Mouse (Mus musculus) stomach, embryonic 14.5 days (tissue): ENCODE results near the gene Mast1. TPM values are rescaled to one million over a fixed set of nuclear protein-coding genes. Genes with fewer than 3 reads are reported as not detected.
A peak's percentile ranks its signal among the peaks of the same experiment; 100 is the strongest.

Experiments used
- ATAC-seq: fragments of 200-750 bp; cut with Nextera tagmentation; 2 replicates; pipeline ENCODE4 v1.8.0; 2017; ENCODE audit warnings: low read depth, moderate TSS enrichment; ENCODE audit not compliant: insufficient number of reproducible peaks, insufficient read depth, low FRiP score
- H3K27ac ChIP-seq: fragments of 300-500 bp; sonication (generic); 2 replicates; pipeline ENCODE4 v1.5.1; 2014; ENCODE audit warnings: mild to moderate bottlenecking, low read length, moderate library complexity, mixed read lengths
- H3K27me3 ChIP-seq: fragments of 300-500 bp; sonication (generic); 2 replicates; pipeline ENCODE4 v1.6.1; 2014; ENCODE audit warnings: low read length, control low read depth, mixed read lengths; ENCODE audit not compliant: control insufficient read depth, insufficient read depth
- H3K36me3 ChIP-seq: fragments of 300-500 bp; sonication (generic); 2 replicates; pipeline ENCODE4 v1.6.1; 2014; ENCODE audit warnings: mild to moderate bottlenecking, control low read depth, low read length, moderate library complexity, mixed read lengths; ENCODE audit not compliant: control insufficient read depth, insufficient read depth
- H3K4me1 ChIP-seq: fragments of 300-500 bp; sonication (generic); 2 replicates; pipeline ENCODE4 v1.6.1; 2014; ENCODE audit warnings: low read length, control low read depth, mixed read lengths; ENCODE audit not compliant: control insufficient read depth, insufficient read depth
- H3K4me2 ChIP-seq: fragments of 300-500 bp; sonication (generic); replicated peaks from 2 replicates; pipeline ENCODE4 v1.6.1; 2014; ENCODE audit warnings: low read depth, low read length, control low read depth
- H3K4me3 ChIP-seq: fragments of 300-500 bp; sonication (generic); 2 replicates; pipeline ENCODE4 v1.5.1; 2014; ENCODE audit warnings: low read depth, low read length, control low read depth
- H3K9ac ChIP-seq: fragments of 300-500 bp; sonication (generic); replicated peaks from 2 replicates; pipeline ENCODE4 v1.6.1; 2014; ENCODE audit warnings: low read depth, mild to moderate bottlenecking, control low read depth, low read length, moderate library complexity, mixed read lengths
- H3K9me3 ChIP-seq: fragments of 300-500 bp; sonication (generic); 2 replicates; pipeline ENCODE4 v1.6.1; 2016; ENCODE audit warnings: low read depth, low read length, control low read depth; ENCODE audit not compliant: control insufficient read depth
- WGBS: fragments of 180-500 bp; shearing (Covaris S2); extraction: QIAGEN DNeasy Blood & Tissue Kit; methylation state at CpG from one replicate; pipeline ENCODE4 v1.1.7; 2014; 5-methylcytosine and 5-hydroxymethylcytosine counted together
- polyA plus RNA-seq: library from polyadenylated mRNA; unstranded; fragments of >200 nt; fragmentation: Nextera tagmentation; extraction: Ambion mirVana; gene quantifications from 2 replicates; pipeline ENCODE4 v1.2.1, GENCODE M21; 2014

Mast1 gene
- polyA plus RNA-seq, 1 experiment from 2014 or later = 2.2 TPM

DNA sequence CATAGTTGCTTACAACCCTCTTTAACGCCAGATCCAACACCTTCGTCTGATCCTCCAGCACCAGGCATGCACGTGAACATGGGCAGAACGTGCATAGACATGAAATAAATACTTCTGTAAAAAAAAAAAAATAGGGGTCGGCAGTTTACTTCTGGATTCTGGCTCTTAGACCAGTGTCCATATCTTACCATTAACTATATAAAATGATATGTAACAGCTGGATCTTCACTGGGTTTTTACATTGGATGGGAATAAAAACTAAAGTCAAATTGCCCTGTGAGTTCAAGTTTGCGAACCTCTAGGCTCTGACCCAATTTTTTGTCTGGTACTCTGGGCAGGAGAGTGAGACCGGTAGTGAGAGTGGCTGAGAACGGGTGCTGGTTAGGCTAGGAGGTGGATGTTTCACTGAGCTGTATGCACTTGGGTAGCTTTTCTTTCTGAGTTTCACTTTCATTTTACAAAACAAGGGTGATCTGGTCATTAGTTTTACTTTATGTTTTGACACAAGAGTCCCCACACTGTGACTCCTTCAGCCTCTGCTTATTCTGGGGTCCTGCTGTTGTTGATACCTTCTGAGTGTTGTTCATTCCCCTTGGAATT is 37.5 kb upstream of the Mast1 start:
- no peak for ATAC-seq

DNA sequence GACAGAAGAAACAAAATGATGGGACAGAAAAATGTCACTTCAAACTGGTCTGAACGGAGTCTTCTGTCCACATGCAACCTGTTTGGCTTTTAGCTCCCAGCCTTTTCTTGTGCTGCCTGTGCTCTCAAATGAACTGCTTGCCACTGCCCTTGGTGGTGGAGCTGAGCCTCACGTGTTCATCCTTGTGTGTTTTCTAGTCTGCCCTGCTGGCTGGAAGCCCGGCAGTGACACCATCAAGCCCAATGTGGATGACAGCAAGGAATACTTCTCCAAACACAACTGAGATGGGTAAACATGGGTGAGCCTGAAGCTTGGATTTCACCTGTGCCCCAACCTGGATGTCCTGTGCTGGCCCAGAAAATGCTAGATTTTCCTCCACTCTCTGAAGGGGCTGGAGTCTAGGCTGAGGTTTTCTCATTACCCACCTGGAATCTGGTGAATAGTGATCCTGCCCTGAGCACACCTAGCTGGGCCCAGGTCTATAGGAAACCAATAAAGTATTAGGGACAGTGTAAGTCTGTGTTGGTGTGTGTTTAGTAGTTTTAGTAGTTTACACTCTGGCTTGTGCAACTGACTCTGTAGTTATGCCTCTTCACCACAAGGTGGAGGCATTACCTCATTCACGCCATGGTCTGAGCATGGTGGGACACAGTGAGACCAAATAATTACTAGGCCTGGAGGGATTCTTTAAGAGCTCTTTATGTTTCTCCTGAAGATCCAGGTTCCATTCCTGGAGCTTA is 36.8 kb upstream of the Mast1 start:
- H3K27ac ChIP-seq = no peak overlapping the region
- WGBS = 60% methylated on average over 4 of the region's 4 CpGs

More for the DNA sequence above, 37.5 kb upstream of the Mast1 start:
- no peak overlapping the region for H3K4me3 ChIP-seq
- no peak overlapping the region for H3K4me2 ChIP-seq
- H3K36me3 ChIP-seq = peaks cover 30% of the 10 kb centered on the region
- whole genome bisulfite sequencing = 74% methylated on average over 8 of the region's 8 CpGs
- H3K9me3 ChIP-seq = no peaks in the 10 kb centered on the region
- H3K4me1 ChIP-seq = peaks cover 37% of the 10 kb centered on the region
- no peak overlapping the region for H3K9ac ChIP-seq
- H3K27ac ChIP-seq = no peak overlapping the region
- no peaks in the 10 kb centered on the region for H3K27me3 ChIP-seq

DNA sequence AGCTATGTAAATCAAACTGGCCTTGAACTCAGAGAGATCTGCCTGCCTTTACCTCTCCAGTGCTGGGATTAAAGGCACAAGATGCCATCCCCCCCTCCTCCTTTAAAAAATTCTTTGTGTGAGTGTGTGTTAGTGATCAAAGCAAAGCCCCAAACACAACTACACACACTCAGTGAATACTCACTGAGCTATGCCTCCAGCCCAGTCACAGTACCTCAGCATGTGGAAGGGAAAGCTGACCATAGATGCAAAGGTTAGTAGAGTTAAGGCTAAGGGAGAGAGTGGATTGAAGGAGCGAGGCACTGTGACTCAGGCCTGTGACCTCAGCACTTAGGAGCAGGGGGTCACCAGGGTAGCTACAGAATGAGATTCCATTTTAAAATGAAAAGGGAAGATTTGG is 35.9 kb upstream of the Mast1 start:
- no peak for ATAC-seq
- H3K9me3 ChIP-seq = no peaks in the 10 kb centered on the region
- peaks cover 31% of the 10 kb centered on the region for H3K4me1 ChIP-seq
- H3K4me3 ChIP-seq = no peak overlapping the region
- WGBS = 75% methylated on average over 1 of the region's 1 CpGs
- H3K27ac ChIP-seq = no peak overlapping the region
- no peaks in the 10 kb centered on the region for H3K27me3 ChIP-seq
- no peak overlapping the region for H3K9ac ChIP-seq
- no peak overlapping the region for H3K4me2 ChIP-seq
- peaks cover 30% of the 10 kb centered on the region for H3K36me3 ChIP-seq

More for the DNA sequence above, 36.8 kb upstream of the Mast1 start:
- no peak overlapping the region for H3K4me2 ChIP-seq
- H3K9ac ChIP-seq = no peak overlapping the region
- no peak overlapping the region for H3K4me3 ChIP-seq
- H3K9me3 ChIP-seq = no peaks in the 10 kb centered on the region
- ATAC-seq = no peak
- H3K27me3 ChIP-seq = no peaks in the 10 kb centered on the region
- peaks cover 30% of the 10 kb centered on the region for H3K36me3 ChIP-seq
- H3K4me1 ChIP-seq = peaks cover 30% of the 10 kb centered on the region

DNA sequence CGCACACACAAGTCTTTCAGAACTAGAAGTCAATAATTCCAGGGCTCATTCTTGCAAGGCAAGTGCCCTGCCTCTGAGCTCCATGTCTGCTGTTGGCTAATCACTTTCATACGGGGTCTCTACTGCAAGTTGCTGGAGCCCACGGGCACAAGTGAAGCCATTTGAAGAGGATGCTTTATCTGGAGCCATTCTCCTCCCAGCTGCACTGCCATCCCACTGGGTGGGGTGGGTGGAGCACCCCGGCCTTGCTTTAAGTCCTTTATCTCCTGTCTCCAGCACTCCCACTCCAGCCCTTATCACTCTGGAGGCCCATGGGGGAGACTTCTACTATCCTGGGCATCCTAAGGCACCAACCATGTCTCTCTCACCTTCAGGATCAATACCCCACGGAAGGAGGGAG is 33.8 kb upstream of the Mast1 start:
- H3K27ac ChIP-seq = no peak overlapping the region

DNA sequence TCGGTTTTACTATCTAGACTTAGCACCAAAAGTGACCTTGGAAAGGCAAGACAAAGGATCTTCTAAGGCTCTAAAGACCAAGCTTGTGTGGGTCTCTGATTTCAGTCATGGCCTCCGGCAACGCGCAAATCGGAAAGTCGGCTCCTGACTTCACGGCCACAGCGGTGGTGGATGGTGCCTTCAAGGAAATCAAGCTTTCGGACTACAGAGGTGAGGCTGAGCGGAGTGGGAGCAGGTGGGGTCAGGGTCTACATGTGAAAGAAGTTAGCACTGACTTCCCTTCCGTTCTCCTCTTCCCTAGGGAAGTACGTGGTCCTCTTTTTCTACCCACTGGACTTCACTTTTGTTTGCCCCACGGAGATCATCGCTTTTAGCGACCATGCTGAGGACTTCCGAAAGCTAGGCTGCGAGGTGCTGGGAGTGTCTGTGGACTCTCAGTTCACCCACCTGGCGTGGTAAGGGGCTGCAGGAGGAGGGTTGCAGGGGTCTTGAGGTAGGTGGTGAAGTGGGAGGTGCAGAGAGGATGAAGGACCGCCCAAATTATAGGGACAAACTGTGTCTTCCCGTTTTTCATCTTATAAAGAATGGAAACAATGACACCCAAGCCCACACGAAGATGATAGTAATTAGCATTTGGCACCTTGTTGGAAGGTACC is 33.1 kb upstream of the Mast1 start:
- Histone ChIP-seq H3K9me3 (no peaks in the 10 kb centered on the region), H3K9ac (peak overlapping the region; percentile 67), H3K27ac (peak overlapping the region; percentile 83), H3K4me1 (peaks cover 21% of the 10 kb centered on the region), H3K36me3 (peaks cover 30% of the 10 kb centered on the region), H3K4me3 (peak overlapping the region; percentile 51), H3K4me2 (peak overlapping the region; percentile 83), H3K27me3 (no peaks in the 10 kb centered on the region)
- WGBS = 6% methylated on average over 21 of the region's 21 CpGs
- no peak for ATAC-seq

More for the DNA sequence above, 33.8 kb upstream of the Mast1 start:
- no peak; the same call in 1 of the 2 replicates for ATAC-seq
- Histone ChIP-seq H3K27me3 (no peaks in the 10 kb centered on the region), H3K9ac (peak overlapping the region; percentile 67; the same call in 1 of the 2 replicates), H3K4me1 (peaks cover 25% of the 10 kb centered on the region), H3K4me3 (peak overlapping the region; percentile 51), H3K4me2 (peak overlapping the region; percentile 83), H3K36me3 (peaks cover 30% of the 10 kb centered on the region), H3K9me3 (no peaks in the 10 kb centered on the region)
- WGBS = 60% methylated on average over 5 of the region's 5 CpGs

DNA sequence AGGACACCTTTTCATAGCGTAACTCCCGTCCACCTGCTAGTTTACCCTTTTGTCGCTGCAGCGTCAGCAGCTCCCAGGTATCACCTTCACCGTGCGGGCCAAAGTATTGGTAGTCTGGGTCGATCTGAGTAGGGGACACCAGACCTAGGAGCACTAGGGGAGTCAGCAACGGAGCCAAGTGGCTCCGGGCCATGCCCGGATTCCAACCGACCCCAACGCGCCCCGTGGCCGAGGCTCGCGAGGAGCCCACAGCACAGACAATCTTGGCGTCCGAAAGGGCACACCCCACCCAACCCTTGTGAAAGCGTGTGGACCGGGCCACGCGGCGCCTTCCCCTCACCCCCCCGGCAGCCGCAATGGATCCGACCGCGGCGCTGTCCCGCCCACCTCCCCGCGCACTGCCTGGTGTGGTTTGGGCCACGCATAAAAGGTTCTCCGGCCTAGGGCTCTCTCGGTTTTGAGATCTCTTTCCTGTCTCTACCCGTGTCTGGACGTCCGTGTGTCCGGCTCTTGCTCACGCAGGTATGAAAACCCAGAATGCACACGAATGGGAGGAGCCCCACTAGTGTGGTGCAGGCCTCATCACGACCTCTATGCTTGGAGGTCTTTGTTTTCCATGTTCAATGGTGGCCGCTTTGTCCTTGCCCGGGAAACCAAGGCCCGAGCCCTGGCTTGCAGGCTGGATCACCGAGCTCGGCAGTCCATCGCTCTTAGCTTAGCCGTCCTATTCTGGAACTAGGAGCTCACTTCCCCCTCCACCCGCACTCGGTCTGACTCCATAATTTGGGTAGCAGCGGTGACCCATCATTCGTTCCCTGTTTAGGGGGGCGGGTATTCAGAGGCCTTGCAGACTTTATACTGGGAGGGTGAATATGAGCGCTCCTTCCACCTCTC is 32.3 kb upstream of the Mast1 start, which contains the start of the genes Gm49661, Prdx2 and Rnaseh2a:
Gene Gm49661 (minus strand): TSS at position 193 of the 894 bp plus-strand sequence.
Gene Prdx2 (plus strand): TSS at position 347 of the 894 bp plus-strand sequence.
Gene Rnaseh2a (minus strand): TSS at position 527 of the 894 bp plus-strand sequence.
- peak; percentile 78 for ATAC-seq
- H3K9ac ChIP-seq = peak within 1 kb of the TSS; percentile 67
- under 1% methylated on average over 56 of the region's 56 CpGs for WGBS
- peak within 1 kb of the TSS; percentile 51 for H3K4me3 ChIP-seq
- H3K27me3 ChIP-seq = no peaks in the 10 kb centered on the region
- peaks cover 25% of the 10 kb centered on the region for H3K4me1 ChIP-seq
- H3K27ac ChIP-seq = peak within 1 kb of the TSS; percentile 83
- no peaks in the 10 kb centered on the region for H3K9me3 ChIP-seq
- peaks cover 30% of the 10 kb centered on the region for H3K36me3 ChIP-seq
- H3K4me2 ChIP-seq = peak within 1 kb of the TSS; percentile 83

DNA sequence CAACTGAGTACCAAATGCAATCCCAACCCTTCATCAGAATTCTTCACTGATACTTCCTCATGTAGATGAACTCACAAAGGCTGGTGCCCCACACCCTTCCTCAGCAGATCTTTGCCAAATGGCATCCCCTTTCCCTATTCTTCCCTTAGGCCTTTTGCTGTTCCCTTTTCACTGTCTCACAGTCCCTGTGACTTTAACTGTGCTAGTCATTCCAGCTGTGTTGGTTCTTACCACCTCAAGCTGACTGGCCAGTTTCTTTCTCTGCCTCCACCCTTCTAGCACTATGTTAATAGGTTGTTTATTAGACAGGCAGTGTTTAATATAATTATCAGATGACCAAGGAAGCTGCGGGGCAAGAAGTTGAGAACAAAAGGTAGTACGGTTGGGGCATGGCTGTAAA is 31.5 kb upstream of the Mast1 start:
- H3K9ac ChIP-seq = peak overlapping the region; percentile 67
- H3K4me1 ChIP-seq = peaks cover 25% of the 10 kb centered on the region
- H3K36me3 ChIP-seq = peaks cover 26% of the 10 kb centered on the region
- peak overlapping the region; percentile 83 for H3K27ac ChIP-seq
- WGBS = 10% methylated on average over 2 of the region's 2 CpGs
- no peak for ATAC-seq
- H3K4me2 ChIP-seq = peak overlapping the region; percentile 83
- H3K9me3 ChIP-seq = no peaks in the 10 kb centered on the region
- H3K4me3 ChIP-seq = peak overlapping the region; percentile 51
- H3K27me3 ChIP-seq = no peaks in the 10 kb centered on the region
